Mouse (Mus musculus) testis, adult 2 months (tissue): ENCODE measurements around the gene Gnl1.

Experiments
- CTCF ChIP-seq: fragments of 200-500 bp; IDR thresholded peaks from 2 replicates; pipeline ENCODE4 v1.5.1; 2012; ENCODE audit warnings: low read depth, mild to moderate bottlenecking, inconsistent platforms, low read length, moderate library complexity; ENCODE audit not compliant: control insufficient read depth, insufficient read depth, insufficient replicate concordance
- POLR2A ChIP-seq: fragments of 200-500 bp; IDR thresholded peaks from 2 replicates; pipeline ENCODE4 v1.6.1; 2012; ENCODE audit warnings: low read depth, mild to moderate bottlenecking, inconsistent platforms, low read length, moderate library complexity; ENCODE audit not compliant: control insufficient read depth

DNA sequence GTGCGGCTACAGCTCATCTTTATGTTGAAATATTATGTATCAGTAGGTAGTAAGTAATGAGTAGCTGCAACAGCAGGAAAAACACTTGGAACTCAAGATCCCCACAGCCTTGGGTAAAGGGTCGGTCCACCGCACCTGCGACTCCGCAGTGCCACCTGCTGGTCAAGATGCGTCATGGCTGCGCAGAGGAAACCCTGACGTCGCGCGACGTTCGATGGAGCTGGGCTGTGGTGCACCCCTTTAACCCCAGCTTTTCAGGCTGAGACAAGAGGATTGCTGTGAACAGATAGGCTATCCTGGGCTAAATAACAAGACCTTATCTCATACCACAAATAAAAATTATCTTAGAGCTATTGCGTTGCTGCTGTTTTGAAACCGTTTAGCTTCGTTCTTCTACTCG lies 14.0 kb downstream of the Gnl1 start:
- no peak for TF ChIP-seq POLR2A
- peak; percentile 100 for TF ChIP-seq CTCF
